Mouse (Mus musculus) frontal cortex, postnatal 10 days (tissue): ENCODE data around the gene Smug1.

Source experiments
- DNase-seq, 2 experiments: peaks; one replicate each; pipeline ENCODE4 v3.0.0; 2022; ENCODE audit warnings: low spot score in 2 of 2, mixed read lengths in 1 of 2

The Smug1 gene

DNA sequence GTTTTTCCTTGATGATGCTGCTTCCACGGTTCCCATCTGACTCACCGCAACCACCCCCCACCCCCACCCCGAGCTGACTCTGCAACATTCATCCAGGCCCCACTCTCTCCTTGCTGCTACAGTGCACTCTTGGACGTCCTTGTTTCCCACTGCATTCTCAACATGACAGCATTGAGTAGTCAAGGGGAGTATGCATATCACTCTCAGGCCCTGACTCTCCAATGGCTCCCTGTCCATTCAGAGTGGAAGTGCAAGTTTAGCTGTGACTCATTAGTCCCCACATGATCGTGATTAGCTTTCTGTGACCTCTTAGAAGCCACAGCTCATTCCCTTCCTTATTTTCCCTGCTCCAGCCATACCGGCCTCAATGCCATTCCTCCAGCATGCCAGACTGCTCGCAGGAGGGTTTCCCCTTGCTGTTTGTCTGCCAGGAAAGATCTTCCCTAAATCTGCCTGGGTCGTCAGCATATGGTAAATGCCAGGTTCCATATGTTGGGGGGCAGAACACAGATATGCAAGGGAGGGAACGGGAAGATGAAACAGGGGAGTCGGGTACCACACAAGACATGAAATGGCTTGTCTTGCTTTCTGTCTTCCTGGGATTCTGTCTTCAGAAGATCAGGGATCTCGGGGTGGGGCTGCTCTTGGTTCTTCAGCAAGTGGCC, 21.1 kb downstream of the Smug1 start:
- no peak for DNase-seq

DNA sequence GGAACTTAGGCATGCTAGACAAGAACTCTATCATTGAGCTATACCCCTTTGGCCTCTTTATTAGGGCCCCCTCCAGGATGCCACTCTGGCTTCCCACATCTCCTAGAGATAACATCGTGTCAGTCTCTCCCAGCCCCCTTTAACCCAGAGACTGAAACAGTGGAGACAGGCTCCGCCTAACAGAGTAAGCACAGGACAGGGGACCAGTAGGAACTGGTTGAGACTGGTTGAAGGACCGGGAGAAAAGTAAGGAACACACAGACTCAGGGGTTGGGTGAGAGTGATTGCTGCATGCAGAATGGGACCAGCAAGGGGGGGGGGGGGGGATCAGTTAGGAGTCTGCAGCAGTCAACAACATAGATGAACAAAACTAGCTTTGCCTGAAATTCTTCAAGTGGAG, 22.7 kb downstream of the Smug1 start:
- DNase-seq: no peak

DNA sequence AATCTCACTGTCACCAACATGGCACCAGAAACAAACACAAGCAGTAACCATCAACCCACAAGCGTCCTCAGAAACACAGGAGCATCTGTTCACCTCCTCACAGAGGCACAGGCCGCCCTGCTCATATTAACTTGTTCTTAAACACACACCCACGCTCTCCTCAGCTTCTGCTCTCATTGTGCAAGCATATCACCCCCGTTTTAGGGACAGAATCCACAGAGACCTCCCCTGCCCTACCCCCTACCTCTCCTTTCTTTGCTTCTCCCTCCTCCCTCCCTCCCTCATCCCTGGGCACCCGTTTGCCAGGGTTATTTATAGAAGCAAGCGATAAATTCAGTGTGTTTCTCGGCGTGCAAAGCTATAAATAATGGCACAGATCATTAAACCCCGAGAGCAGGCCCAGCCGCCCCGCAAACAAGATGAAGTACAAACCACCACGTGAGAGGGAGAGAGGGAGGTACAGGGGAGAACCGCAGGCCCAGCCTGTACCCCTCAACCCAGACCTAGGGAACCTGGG, 31.4 kb downstream of the Smug1 start:
- DNase-seq: peak; percentile 25 to 53

DNA sequence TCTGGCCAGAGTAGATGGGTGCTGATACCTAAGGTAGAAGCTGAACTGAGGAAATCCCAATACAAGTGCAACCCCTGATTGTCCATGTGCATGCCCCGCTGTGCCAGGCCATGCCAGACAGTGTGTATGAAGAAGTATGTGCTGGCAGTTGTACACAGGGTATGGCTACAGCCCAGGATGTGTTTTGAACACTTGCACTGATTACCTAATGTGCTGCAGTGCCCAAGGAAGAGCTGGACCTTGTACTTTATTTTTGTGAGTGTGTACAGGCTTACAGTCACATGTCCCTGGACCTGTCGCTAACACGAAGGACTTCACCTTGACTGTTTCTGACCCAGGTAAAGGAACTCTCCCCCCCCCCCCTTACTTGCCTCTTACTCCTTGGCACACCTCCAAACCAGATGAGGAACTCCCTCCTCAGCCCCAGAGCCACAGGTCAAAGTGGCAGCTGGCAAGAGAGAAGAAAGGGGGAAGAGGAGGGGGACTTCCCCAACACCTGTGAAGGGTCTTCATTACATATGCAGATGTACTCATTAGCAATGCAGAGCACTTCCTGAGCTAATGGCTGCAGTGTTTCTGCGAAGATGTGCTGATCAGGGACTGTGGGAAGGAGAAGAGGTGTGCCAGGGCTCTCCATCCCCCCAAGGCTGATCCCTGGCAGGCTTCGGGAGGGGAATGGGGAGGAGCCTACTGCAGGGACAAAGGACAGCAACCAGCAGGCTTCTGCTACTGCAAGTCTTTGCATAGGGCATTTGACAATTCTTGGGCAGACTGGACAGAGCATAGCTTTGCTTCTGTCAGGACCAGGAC, 32.4 kb downstream of the Smug1 start:
- DNase-seq: no peak

DNA sequence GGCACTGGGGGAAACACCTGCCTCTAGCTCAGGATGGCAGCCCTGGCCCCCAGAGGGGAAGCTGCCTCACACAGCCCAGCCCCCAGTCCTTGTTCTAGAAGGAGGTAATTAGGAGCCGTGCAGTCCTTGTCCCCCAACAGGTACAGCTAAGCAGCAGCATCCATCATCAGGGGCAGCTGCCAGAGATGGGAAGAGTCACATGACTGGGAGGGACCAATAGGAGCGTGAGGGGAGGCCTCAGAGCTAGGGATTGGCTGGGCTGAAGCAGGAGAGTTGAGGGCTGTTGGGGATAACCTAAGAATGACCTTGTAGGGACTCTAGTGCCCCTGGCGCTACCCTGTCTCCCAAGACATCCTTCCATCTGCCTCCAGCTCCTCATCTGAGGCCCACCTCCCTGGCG, 33.1 kb downstream of the Smug1 start:
- no peak for DNase-seq

DNA sequence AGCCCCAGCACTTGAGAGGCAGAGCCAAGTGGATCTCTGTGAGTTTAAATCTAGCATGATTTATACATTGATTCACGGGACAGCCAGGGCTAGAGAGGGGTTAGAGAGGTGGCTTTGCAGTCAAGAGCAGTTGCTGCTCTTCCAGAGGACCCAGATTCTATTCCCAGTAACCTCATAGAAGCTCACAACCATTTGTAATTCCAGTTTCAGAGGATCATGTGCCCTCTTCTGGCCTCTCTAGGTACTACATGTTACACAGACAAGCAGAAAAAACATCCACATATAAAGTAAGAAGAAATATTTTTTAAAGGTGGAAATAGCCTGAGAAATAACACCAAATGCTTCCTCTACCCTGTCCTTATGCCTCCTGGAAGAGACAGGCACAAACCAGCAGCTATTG, 36.2 kb downstream of the Smug1 start:
- no peak for DNase-seq

DNA sequence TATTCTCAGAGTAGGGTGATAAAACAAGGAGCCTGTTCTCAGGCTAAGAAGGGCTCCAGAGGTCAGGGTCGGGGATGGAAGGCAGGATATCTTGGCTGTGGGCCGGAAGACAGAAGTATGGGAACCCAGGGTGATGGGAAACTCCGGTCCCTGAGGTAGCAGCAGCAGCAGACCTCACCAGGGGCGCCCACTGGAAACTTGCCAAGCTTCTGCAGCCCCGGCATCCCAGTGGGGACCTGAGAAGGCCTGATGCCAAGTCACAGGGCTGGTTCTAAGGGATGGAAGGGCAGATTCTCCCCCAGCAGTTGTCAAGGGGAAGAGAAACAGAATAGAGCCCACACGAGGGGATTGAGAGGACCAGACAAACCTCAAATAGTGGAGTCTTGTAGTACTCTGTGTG, 37.6 kb downstream of the Smug1 start:
- DNase-seq: no peak

DNA sequence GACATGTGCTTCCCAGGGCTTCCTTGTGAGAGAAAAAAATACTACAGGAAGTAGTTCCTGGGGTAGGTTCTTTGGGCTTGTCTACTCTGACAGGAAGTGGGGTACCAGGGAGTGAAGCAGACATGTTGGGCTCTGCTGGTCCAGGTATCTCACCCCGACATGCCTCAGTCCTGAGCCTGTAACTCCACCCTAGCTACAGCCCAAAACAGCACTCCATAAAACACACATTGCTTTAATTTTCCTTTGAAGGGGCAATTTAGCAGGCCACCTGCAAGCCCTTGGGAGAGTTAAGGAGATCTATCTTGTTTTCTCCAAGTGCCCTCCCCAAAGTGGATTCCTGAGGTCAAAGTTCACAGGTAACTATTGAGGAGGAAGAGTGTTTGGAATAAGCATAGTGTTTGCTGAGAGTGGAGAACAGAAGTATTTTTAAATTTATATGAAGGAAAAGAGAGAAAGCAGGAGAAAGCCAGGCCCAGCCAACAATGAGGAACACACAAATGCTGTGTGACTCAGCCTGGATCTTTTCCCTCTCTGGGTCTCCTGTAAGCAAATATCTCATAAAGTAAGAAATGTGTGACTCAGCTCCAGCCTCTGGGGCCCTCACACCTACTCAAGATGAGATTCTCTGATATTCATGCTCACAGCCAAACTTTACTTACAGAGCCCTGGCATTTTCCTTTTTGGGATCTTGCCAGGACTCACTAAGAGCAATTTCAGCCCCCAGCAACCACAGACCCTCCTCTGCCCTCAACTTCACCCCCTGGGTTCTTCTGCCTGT, 38.6 kb downstream of the Smug1 start:
- no peak for DNase-seq

DNA sequence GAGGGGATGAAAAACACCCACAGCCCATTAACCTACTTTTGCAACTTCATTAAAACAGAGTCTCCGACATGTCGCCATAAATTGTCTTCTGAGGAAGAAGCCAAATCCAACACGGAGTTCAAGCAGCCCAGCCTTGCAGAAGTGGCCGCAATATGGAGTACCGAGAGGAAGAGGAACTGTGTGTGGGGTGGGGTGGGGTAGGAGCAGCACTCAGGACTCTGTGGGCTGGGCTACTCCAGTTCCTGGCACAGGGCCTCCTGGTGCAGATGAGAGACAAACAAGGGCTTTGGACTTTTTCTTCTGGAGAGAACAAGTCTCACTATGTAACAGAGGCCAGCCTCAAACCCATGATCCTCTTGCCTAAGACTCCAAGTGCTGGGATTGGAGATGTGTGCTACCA, 40.9 kb downstream of the Smug1 start:
- DNase-seq: no peak

DNA sequence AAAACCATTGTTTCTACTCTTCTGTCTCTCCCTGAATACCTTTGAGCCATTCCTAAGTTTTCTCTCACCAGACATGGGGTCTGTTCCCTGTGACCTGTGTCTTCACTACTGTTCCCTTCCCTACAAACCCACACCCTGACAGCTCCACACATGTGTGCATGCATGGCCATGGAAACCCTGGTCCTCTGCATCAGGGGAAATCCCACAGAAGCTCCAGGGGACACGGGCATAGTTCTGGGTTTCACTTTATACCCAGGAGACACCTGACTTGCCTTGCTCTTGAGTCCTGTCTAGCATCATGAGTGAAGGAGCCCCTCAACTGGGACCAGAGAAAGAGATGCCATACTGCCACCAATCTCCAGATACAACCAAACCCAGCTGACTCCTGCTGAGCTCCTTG, 42.6 kb downstream of the Smug1 start:
- no peak for DNase-seq

DNA sequence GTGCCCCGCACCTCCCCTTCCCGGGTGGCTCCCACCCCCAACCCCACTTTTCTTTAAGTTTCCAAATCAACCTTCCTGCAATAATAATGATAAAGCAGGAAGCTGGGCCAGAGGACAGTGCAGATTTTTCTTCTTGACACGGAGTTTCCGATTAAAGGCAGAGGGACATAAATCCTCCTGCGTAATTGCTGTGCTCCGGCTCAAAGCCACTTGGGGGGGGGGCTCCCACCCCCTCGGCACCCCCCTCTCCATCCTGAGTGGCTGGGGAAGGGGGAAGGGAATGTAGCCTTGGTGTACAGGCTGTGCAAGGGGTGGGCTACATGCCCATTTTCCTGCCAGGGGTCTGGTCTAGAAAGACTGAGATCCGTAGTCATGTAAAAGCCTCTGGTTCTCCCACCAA, 43.5 kb downstream of the Smug1 start:
- no peak for DNase-seq

DNA sequence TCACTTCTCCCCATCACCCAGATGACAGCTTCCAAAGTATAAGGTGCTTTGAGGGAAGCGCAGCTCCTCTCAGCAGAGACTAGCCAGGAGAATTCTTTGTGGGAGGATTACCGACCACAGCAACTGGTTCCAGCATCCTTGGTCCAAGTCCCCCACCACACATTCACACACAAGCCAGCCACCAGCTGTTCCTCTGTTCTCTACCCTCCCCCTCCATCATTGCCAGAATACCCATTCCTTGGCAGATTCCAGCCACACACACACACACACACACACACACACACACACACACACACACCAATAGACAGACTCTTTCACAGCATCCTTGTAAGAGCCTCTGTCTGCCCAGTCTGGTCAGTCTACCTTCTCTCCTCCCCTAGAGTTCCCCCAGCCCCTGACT, 44.5 kb downstream of the Smug1 start:
- no peak for DNase-seq

DNA sequence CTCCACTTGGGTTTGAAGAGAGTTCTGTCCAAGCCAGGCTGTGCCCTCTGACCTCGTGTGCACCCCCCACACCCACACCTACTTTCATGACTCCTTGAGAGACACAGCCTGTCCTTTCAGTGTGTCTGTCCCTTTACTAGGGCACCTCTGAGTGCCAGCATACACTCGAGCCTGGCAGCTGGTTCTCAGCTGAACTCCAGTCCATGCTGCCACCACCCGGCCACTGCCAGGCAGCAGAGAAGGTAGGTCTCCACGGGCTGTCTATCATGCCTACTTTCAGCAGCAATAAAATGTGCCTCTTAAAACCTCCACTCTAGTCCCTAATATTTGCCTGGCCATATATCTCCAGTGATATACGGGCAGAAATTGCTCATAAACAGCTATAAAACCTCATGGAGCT, 45.5 kb downstream of the Smug1 start:
- no peak for DNase-seq

DNA sequence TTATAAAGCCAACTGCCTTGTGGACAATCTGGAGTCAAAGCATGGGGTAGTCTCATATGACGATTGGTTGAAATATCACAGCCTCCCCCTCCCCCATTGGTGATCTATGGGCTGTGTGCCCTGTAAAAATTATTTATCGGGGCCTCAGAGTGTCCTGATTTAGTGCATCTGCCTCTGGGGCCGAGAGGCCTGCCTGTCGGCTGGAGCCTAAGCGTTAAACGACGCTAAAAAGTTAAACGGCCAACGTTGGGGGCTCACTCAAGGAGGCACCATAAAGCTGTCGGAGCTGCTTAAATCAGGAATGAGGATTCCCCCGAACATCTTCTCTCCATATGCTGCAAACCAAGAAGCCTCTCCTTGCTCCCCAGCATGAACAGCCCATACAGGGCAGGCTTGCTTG, 46.3 kb downstream of the Smug1 start:
- DNase-seq: no peak

DNA sequence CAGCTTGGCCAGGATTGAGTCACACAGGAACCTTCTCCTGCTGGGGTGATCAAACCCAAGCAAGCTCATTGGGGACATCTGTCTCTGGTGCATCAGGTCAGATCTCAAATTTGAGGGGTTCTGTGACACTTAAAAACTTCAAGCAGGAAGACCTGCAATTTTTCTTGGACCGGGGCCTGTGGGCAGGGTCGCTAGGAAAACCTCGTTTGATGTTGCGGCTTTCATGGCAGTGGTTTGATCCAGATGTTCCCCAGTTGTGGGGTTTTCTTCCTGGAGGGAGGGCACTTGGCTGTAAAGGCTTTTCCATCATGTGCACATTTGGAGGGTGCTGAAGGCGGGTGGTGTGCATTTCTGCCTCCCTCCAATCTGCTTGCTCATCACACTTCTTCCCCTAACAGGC, 51.2 kb downstream of the Smug1 start:
- DNase-seq: no peak

DNA sequence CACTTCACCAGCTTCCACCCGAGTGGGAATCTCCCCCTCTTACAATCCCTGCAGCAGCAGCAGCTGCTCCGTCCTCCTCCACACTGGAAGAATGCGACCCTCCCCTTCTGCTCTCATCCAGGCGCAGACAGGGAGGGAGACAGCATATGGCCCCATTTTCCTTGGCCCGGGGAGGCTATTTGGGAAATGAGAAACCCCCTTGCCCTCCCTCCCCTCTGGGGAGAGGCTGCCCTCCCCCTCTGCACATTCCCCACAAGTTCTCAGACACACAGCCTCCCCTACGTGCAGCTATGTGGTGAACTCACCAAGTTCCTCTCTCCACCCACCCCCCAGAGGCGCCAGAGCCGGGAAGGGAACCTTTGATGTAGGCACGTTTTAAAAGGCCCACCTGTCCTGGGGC, 51.6 kb downstream of the Smug1 start:
- no peak for DNase-seq

DNA sequence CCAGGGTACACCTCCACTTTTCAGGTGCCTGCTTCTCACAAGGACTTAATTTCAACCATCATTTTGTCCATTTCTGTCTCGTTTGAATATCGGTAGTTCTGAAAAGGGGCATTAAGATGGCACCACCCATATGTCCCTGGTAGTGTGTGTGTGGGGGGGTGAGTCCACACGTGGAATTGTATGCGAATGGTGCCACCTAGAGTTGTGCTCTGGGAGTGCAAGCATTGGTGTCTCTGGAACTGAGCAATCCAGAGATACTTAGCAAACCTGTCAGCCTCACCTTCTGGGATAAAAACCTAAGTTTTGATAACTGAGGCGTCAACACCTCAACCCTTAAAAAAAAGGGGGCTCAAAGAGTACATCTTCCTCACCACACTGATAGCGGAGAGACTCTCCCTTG, 53.8 kb downstream of the Smug1 start:
- DNase-seq: no peak

DNA sequence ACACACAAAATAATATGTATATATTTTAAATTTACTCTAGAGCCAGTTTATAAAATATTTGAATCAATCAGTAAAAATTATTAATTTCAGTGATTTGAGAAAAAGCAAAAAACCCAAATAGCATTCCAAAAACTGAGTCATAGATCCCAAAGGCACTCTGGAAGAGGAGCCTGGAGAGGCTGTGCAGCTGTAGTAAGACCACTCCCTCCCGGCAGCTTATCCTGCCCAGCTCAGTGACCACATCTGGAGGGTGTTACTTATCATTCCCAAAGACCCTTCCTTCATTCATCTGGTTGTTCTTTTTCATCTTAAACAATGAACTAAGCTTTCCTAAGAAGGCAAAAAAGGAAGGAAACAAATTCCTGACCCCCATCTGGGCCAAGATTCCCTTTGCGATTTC, 54.6 kb downstream of the Smug1 start:
- no peak for DNase-seq

DNA sequence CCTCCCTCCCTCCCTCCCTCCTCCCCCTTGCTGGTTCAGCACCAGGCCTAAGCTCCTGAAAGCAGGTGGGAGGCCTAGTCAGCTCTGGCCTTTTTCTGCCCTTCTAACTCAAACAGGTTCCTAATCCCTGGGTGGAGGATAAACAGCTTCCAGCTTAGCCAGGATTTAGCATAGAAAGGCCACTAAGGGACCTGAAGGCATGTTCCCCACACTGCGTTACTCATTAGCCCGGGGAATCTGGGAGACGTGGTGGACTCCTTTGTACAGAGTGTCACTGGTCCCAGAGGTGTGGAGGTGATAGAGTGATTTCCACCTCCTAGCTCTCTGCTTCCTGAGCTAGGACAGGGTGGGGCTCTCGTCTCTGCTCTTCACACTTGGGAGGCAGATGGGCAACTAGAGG, 57.0 kb downstream of the Smug1 start:
- DNase-seq: no peak

DNA sequence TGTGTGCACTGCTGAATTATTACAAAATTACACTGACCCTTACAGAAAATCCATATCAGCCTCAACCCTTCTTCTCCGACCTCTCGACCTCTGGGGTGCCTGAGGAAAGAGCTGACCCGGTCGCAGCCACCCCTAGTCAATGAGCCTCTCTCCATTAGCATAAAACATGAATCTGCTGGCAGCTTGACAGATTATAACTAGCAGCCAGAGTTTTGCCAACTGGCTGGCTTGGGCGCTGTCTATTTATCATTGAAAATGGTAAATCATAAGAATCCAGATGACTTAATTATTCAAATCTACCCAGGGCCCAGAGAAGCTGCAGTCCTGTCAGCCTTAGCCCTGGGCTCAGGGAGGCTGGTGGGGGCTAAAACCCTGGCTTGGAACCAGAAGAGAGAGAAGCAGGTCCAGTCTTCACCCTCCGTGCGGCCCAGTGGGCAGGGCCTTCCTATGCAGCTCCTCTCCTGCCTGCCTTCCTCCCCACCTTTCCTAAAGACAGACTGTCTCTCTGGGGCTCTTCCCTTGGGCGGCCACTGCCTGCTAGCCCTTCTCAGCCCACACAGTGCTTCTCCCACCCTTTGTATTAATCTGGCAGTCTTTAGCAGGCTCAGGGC, 58.7 kb downstream of the Smug1 start:
- no peak for DNase-seq

DNA sequence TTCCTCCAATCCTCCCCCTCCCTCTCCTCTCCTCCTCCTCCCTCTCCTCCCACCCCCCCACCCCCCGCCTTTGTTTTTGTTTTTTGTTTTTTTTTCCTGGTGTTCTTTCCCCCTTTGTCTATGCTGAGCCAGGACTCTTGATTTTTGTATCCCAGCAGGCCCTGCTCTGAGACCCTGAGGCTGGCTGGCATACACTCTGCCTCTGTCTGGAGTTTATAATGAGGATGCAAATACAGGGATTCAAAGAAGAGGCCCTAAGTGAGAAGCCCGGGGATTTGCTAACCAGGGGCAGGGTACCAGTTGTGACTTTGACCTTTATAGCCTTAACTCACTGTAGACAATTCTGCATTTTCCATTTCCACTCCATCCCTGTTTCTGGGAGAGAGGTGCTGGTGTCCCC, 60.7 kb downstream of the Smug1 start:
- no peak for DNase-seq
